Mouse (Mus musculus) thymus, postnatal 10 days (tissue): ENCODE measurements at regions not wholly inside any gene's neighbourhood (a gene's known extent, or its start where the extent isn't known, plus 50 kb on each side); places are given as distances from the start of the nearest gene placed in this dataset.
A peak's percentile ranks its signal among the peaks of the same experiment; 100 is the strongest.

Experiments used
- DNase-seq, 2 experiments: peaks; one replicate each; pipeline ENCODE4 v3.0.0; 2021; ENCODE audit warnings: low spot score in 2 of 2

DNA sequence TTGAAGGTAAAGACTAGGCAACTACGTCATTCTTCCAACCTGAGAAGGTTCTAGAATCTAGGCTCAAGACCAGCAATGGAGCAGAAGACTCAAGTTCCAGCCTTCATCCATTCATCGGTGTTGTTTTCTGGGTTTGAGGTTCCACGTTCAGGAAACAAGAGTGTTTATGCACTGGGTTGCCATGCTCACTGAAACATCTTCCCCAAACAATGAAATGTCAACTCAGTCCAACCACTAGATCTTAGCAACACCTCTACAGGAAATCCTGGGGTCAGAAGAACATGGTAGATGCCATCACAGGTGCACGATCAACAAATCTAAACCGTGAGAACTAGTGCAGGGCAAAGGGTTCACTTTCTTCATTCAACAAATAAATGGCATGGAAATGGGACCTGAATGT is 304.8 kb upstream of the Klf3 start:
- DNase-seq, result peak in 1 of 2 experiments; percentile 36

DNA sequence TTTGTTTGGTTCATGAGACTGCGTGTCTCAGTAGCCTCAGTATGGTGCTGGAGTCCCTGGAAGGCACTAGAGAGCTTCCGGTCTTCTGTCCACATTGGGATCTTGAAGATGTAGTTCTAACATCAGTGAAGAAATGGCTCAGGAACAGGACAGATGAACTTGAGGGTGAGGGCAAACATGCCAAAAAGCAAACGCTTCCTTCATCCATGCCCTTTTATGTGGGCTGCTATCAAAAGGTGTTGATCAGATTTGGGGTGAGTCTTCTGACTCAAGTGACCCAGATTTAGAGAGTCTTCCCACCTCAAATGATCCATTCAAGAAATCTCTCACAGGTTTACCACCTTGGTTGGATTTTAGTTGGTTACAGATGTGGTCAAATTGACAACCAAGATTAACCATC is 304.1 kb upstream of the Klf3 start:
- DNase-seq, result no peak

DNA sequence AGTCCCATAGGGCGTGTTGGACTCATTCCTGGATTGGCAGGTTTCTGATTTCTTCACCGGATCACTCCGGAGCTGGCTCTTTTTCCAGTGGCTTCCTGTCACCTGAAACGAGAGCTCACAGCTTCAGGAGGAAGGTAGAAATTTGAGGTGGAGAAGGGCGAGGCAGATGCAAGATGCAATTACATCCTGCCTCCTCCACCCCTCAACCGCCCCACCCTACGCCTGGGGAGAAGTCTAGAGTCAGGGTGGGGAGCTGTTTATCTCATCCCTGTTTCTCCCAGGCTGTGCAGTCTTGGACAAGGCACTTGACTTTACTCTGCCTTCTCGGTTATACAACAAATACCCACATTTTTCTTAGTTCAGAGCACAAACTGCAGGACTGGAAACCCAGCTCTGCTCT is 302.8 kb upstream of the Klf3 start:
- no peak for DNase-seq

DNA sequence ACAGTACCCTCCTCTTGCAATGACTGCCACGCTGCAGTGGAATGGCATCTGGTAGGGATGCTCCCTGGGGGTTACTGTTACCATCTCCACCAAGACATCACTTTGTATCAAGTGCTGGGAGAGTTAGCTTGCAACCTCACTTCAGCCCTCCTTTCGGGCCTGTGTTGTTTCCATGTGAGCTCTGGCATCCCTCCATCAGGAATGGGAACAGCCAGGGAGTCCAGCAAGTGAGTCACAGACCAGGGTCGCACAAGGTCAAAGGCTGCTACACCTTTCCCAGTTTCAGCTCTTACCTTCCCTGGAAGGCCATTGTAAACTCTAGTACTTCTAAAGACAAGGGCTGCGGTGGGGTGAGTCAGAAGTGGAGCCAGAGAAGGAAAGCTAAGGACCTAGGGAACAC is 302.3 kb upstream of the Klf3 start:
- no peak for DNase-seq

DNA sequence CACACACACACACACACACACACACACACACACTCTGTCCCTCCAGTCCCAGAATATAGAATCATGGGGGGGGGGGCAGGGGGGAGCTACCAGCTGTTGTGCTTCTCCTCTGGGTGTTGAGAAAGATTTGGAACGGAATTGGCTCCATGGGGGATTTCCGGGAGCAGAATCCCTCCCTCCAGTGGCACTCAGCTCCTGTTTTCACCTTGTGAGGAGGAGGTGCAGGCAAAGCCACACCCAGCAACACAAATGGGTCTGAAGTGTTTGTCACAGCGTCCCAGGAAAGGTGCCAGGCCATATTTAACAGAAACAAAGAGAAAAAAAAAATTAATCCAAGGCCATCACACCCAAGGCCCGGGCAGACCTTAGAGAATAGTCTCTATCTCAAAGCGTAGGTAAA is 301.4 kb upstream of the Klf3 start:
- DNase-seq, result no peak

DNA sequence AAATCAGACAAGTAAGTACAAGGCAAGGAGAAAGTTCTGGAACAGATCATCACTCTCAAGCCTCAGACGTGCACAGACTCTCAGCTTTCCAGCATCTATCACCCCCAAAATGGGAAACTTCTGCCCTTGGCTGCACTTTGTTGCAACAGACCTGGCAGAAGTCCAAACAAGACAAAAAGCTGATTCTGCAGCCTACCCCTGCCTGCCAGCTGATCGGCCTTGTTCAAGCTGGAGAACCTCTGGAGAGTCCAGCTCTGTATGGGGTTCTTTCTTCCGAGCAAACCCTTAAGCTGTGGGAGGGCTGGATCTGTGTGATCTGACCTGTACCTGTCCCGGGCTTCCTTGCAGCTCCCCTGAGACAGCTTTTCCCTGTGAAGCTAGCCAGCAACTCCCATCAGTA is 299.7 kb upstream of the Klf3 start:
- DNase-seq, result no peak

DNA sequence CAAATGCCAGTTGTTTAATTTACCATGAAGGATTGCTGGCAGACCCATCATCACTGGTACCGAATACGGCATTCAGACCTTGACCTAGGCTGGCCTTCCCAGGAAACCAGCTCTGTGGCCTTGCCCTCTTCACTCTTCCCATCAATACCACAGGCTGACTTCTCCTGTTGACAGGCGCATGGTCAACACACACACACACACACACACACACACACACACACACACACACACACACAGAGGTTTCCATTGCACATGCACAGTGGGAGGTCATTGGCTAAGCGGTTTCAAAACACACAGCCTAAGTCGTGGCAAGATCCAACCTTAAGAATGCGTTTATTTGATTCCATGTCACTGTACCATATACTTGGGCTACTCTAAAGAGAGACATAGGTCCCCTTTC is 298.7 kb upstream of the Klf3 start:
- no peak for DNase-seq

DNA sequence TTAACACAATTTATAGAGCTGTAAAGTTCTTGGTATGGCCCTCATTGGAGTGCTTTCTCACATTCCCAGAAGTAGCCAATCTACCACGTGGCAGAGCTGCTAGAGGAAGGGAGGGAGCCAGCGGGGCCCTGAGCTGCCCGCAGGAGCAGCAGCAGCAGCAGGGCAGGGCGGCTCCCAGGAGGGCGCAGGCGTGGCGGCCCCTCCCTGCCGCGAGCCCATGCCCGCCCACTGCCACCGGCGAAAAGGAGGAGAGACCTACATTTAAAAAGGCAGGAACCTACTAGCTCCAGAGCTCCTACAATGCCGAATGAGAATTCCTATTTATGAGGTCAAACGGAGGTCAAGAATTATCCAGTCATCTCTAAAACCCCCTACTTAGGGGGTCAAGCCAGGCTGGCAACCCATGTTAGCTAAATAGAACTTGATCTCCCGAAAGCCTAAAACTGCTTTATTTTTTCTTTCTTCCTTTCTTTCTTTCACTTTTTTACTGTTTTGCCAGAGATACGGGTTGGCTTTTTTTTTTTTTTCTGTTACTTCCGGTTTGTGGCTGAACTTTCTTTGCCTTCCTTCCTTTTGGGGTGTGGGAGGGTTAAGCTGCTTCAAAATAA is 297.9 kb upstream of the Klf3 start:
- peak; percentile 72 to 74 for DNase-seq

DNA sequence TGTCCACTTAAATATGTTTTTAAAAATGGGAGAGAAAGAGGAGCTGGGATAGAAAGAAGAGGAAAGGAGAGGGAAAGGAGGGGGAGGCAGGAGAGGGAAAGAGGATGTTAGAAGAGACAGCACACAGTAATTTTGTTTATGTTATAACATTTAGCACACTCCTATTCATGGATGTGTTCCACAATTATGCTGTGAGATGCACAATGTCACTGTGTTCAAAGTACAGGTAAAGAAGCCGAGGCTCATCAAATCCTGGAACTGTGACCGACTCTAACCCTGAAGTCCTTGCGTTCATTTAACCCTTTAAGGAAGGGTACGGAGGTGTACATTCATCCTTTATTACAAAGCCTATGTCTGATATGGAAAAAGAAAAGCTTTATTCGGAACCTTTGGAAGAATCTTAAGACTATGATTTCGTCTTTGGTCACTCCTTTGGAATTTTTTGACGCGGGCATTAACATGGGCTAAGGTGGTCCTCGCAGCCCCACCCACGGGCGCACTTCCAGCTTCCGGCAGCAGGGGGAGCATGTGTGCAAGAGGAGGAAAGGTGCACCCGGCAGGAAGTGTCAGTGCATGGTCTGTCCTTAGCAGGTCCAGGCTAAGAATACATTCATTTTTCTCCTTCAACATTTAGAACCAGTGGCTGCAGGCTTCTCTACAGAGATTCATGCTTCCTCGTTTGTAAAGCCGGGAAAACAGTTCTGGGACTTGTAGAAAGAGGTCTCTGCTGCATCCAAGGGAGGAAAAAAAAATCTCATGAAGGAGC is 297.2 kb upstream of the Klf3 start:
- peak; percentile 90 to 98 for DNase-seq

DNA sequence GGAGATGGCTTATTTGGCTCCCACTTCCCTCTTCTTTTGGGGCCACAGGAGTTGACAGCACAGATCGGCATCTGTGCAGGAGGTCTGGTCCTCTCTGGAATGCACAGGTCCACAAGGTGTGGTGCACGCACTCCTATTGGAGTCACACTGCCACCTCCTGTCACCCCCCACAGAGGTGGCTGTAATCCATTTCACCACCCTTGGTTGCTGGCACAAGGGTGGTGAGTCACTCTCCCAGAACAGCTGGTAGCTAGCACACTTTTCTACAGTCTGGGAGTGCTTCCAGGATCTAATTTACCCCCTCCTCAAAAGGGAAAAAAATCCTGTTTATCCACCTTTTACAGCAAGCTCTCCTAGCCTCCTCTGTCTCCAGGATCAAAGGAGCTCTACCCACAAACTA is 294.6 kb upstream of the Klf3 start:
- no peak for DNase-seq

DNA sequence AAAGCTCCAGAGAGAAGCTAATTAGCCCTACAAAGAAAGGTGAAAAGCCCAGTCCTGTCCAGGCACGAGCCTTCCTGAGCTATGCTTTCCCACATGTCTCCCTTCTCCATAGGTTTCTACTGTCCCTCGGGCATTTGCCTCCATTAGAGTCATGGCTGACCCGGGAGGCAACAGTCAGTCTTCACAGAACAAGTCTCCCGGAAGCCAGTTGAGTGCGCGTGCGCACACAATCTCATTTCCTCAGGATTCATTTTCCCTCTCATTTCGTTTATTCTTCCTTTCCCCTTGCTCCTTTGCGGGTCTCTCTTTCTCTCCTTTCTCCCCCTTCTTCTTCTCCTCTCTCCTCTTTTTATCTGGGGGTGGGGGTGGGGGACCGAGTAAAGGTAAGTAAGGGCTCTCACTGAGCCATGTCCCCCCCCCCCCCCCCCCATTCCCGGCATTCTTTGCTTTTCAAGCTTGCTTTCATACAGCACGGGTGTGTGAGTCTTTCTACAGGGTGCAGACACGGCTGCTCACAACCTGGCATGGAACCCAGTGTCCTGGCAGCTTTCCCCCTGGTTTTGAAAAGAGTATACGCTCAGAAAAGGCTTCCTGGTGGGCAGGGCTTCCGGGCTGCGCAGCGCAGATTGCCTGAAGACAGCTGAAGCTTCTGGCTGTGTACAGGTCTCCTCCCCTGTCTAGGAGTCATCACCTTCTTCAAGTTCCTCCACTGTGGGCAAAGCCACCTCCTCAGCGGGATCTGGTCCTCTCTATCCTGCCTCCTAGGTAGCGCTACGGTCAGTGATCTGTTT is 289.8 kb upstream of the Klf3 start:
- no peak for DNase-seq

DNA sequence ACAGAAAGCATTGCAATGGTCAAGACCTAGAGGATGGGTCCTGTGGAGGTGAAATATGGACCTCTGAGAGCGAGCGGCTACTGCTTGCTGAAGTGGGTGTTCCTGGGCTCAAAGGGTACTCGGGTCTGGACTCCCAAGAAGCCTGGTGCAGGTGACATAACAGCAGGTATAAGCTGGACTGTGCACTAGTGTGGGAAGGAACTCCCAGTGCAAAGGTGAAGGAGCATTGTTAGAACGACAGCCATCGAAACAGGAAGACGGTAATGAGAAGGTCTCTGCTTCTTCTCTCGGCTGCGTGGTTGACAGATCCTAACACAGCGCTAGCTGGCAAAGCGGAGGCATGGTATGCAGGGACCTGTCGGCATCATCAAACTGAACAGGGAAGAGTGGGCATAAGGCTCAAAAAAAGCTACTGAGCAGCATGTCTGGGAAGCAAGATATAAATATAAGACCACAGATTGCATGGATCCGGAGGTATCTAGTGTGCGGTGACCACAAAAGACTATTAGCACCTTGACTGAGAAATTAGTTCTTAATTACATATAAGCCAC is 287.0 kb upstream of the Klf3 start:
- DNase-seq, result no peak

DNA sequence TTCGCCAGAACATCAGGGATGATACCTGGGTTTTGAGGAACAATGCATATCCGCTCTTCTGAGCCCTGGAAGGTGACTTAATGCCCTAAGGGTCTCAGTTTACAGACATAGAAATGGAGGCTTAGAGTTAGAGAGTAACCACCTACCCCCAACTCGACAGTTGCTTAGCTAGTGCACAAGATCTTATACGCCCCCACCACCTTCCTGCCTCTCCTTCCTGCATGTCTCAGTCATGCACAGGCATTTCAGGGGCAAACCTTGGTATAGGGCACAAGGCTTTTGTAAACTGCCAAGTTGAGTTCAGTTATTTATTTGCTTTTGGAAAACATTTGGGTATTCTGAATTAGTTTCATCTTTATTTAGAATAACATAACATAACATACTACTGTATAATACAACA is 285.9 kb upstream of the Klf3 start:
- DNase-seq, result peak; percentile 56 to 58

DNA sequence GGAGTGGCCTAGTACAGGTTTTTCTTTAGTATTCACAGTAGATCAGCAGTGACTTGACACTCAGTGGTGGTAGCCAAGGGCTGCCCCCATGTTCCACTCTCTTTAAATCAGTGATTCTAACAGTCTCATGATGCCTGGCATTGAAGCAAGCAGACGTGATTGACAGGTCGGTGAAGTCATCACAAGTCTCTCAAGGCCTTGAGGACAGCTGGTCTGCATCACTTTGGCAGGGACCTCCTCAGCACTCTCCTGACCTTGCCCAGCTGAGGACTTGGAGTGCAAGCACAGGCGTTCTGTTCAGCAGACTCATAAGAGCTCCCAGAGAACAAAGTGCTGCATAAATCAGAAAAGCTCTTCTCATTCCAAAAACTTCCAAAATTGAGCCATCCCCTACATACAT is 285.4 kb upstream of the Klf3 start:
- no peak for DNase-seq

DNA sequence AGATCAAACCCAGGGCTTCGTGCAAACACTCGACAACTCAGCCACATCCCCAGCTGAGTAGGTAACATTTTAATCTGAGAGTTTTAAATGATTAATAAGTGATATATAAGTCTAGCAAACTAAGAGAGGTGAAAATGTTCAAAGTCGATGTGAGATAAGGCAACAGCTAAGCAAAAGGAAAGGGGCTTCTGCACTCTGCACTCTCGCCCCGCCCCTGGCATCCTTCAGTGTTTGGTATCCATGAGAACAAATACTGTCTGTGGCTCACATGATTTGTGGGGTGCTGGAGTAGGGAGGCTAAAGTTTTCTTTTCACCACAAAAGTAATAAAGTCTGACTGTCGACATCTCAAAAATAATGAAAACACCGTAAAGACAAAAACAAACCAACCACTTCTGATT is 284.2 kb upstream of the Klf3 start:
- DNase-seq, result no peak

DNA sequence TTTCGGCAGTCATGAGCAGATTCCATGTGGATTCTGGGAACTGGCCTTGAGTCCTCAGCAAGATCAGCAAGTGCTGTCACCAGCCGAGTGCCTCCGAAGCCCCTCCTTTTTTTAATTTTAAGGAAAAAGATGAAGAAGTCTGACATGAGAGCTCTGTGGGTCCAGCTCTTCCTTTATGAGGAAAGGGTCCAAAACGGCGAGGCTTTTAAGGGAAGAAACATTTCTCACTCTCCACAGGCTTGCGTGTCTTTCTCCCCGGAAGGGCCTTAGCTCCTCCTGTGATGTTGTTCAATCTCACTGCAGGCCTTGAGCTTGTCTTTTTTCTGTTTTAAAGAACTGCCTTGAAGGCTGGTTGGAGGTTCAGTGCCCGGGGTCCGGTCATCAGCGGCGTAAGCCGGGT is 283.5 kb upstream of the Klf3 start:
- DNase-seq, result no peak

DNA sequence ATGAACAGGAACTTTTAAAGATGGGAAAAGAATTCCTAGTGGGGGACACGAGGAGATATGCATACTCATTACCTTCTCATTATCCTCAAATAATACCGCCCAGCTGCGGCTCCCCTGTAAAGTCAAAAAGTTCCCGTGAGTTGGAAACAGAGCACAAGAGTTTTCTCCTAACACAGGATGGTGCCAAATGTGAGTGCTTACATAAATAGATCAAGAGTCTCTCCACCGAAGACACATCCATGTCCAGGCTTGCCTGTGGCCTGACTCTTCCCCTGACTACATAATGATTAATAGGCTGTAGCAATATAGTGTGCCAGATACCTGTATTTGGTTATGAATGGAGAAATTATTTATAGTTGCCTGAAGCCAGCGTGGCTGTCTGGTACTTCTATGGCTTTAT is 281.8 kb upstream of the Klf3 start:
- no peak for DNase-seq

DNA sequence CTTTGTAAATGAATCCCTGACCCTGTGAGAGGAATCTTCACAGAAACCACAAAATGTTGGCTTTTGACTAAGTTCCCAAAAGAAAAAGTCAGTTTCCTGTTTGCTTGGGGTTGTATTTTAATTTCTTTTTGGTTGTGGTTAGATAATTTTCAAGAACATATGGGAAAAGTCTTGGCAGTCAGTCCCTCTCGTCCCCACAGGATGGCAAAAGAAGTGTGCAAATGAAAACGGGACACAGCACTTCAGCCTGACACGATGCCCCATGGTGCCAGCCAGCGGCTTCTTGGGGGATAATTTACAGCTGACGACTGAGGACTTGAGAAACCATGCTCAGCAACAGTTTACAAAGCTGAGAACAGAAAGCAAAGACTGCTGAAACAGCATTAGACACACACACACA is 281.2 kb upstream of the Klf3 start:
- DNase-seq, result no peak

DNA sequence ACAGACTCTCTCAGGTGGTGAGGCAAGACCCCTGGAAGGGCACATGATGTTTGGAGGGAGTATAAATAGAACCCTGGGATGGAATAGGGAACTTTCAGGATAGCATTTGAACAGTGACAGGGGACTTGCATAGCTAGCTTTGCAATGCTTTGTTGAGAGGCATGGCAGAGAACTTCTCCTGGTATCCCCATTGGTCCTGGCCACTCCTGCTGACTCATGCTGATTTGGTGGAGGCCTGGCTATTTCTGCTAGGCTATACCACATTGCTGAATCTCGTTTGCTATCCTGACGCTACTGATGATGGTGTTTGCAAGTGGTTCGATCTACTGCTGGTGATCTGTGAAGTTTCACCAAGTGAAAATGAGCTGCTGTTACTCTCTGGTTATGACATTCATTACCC is 276.7 kb upstream of the Klf3 start:
- DNase-seq, result no peak

DNA sequence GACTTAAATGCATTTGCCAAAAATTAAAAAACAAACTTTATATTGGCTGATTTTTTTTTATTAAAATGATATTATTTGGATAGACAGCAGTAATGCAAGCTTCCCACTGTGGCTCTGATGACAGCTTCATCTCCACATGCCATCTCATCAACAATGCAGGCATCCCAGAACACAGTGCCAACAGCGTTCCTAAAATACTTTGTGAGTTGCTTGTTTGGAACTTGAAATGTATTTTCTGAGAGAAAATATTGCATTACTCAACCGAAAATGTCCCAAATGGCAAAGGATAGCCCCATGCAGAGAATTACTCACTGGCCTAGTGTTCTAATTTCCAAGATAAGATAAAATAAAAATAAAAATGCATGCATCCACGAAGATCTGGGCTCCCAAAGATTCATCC is 275.2 kb upstream of the Klf3 start:
- no peak for DNase-seq

DNA sequence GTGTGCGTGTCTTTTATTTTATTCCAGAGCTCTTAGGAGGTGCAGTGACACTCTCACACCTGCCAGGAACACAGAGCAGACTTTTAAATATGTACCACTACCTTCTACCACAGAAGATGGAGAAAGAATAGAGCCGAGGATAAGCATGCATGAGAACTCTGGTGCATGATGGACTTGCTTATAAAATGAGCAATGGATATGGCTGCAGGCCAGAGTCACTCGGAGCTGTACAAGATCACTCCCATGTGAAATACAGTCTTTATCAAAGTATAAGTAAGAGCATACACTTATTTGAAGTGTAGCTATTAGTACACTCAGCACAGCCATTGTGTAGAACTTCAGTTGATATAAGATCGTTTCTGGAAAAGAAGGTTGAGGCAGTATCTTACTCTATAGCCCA is 268.8 kb upstream of the Klf3 start:
- DNase-seq, result no peak

DNA sequence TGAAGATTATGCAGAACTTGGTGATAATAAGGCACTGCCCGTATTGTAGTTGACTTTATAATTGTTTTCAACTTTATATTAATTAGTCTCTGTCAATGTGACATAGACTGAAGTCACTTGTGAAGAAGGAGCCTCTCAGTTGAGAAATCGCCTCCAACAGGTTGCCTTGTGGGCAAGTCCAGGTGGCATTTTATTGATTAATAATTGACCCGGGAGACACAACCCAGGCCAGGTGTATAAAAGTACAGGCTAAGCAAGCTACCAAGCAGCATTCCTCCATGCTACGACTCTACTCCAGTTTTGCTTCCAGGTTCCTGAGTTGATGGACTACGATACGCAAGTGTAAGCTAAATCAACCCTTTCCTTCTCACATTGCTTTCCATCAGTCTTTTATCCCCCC is 268.2 kb upstream of the Klf3 start:
- no peak for DNase-seq

DNA sequence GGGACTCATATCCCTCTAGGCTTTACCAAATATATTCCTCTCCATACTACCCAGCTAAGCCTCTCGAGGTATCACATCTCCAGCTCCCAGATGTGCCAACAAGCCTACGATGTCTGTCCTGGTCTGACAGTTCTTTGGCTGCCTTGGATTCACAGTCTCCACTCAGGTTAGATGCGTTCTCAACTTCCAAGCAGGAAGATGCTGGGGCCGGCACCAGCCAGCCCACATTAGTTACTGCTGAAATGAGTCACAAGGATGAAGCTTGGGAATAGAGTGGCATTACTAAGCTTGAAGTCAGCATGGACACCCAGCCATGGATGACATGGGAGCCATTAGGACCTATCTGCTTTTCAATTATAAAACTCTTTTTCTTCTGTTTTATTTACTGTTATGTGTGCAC is 267.6 kb upstream of the Klf3 start:
- DNase-seq, result no peak
